Mouse (Mus musculus): Measurements from ENCODE around the gene Oprd1.

The Oprd1 gene

DNA sequence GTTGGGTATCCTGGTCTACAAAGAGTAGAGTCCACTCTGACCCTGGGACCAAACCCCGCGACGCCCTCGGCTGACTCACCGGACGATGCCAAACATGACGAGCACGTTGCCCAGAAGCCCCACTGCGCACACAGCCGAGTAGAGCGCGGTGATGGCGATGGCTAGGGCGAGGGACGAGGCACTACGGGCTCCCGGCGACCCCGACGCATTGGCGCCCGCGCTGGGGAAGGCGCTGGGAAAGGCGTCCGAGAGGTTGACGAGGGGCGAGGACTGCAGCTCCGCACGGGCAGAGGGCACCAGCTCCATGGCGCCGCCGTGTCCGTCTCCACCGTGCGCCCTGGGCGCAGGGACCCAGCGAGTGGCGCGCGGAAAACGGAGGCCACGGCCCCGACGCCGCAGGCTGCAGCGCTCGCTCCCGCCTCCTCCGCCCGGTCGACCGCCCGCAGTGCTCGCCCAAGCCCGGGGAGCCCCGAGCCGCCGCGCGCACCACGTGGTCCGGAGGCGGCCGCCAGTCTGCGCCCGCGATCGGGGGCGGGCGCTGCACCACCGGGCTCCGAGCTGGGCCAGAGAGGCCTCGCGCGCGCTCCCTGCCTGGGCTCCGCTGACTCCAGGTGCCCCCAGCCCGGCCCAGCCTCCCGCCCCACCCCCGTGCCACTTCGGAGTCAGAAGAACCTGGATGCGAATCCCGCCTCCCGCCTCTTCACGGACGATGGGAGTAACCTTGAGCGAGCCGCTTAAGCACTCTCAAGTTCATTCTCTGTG, at the start of gene Oprd1:
Oprd1 (minus strand) TSS at position 407 of the 762 bp plus-strand sequence.
- DNase-seq (ENCODE audit: low spot score in 2 of 2) = no peak

DNA sequence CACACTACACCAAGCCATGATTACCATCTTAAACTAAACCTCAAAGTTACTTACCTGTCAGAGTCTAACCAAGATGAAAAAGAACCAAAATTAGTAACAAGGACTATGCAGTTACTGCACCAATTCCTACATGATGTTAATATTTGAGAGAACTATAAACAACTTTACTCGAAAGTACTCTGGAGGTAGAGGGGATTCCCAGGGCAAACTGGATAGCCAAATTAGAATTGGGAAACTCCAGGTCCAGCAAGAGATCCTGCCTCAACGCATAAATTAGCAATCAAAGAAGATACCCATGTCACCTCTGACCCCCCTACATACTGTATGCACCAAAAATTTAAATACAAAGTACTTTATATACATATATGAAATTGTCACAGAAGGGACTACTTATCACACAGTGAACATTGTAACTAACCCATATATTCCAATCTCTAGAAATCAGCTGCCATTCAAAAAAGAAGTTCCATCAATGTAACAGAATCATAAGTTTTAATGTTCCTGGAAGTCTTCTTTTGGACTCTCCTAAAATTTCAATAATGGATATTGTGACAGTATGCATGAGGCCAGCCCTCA, 43.6 kb upstream of the Oprd1 start:
- DNase-seq (ENCODE audit: low spot score in 2 of 2) = no peak

DNA sequence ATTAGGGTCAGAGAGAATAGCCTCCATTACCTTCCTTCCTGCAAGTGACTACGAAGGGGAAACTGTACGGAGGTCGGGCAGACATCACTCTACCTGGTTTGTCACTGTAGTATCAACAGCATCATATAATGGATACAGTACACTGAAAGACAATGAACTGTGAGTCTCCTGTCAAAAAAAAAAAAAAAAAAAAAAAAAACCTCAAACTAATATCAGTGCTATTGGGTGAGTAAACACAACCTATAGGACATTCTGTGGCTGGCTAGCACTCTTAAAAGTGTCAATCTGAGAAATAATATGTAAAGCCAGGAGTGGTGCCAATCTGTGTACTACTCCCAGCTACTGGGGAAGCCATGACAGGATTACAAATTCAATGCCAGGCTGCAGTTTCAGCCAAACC, 38.9 kb upstream of the Oprd1 start:
- DNase-seq (ENCODE audit: low spot score in 2 of 2) = no peak

DNA sequence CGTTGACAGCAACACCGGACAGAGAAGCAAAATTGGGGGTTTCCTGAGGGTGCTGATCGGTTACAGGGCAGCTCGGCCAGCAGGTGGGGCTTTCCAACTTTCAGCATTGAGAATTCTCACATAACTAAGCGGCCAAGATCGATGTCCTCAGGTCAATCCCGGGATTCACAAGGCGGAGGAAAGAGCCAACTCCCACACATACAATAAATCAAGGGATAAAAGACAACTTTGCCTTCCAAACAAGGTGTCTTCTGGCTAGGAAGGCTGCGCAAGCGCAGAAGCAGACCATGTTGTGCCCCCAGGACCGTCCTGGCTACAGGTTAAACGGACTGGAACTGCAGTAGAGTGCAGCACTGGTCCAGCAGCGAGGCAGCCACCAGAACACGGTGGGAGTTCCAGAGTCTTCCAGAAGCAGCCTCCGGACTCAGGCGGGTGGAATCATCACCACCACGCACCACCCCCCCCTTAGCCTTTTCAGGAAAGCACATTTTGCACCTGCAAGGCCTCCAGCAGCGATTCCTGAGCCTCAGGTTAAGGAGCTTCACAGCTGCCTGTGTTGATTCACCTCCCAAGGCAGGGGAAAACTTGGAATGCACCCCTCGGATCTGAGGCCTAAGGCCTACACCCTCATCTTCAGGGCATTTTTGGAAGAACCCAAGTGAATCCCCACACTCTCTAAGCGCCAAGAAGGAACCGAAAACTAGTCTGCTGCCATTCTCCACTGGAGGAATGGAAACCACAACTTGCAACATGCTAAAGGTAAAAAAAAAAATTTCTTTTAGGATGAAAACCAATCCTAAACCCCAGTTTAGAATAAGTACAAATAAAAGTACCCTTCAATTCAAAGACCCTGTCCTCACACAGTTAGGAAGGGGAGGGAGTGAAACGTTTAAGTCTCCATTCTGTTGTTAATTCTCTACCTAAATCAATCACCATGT, 37.7 kb upstream of the Oprd1 start:
- no peak for DNase-seq (ENCODE audit: low spot score in 2 of 2)

DNA sequence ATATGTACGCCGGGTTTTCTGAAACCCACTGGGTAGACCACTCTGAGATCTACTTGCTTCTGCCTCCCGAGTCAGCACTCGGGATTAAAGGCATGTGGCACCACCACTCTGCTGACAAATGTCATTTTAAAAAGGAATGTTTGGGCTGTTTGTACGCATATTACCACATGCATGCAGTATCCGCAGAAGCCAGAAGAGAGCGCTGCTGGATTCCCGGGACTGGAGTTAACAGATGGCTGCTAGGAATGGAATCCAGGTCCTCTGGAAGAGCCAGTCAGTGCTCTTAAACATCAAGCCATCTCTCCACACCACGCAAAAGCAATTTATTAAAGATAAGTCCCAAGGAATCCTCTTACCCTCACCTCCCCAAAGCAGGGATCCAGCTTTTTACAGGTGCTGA, 36.4 kb upstream of the Oprd1 start:
- DNase-seq (ENCODE audit: low spot score in 2 of 2) = no peak

DNA sequence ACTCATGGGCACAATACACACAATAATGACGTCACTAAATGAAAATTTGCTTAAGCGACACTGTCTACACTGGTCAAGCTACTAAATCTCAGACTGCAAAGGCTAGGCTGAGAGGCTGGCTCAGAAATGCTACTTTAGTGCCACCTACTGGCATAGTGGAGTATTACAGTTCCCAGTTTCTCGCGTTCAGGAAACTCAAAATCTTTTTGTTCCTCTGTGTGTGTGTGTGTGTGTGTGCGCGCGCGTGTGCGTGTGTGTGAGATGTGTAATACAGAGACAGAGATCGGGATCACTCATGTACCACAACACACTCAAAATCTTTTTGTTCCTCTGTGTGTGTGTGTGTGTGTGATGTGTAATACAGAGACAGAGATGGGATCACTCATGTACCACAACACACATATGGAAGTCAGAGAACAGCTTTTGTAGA, 34.4 kb upstream of the Oprd1 start:
- peak in 1 of 2 experiments; percentile 64 for DNase-seq (ENCODE audit: low spot score in 2 of 2)

DNA sequence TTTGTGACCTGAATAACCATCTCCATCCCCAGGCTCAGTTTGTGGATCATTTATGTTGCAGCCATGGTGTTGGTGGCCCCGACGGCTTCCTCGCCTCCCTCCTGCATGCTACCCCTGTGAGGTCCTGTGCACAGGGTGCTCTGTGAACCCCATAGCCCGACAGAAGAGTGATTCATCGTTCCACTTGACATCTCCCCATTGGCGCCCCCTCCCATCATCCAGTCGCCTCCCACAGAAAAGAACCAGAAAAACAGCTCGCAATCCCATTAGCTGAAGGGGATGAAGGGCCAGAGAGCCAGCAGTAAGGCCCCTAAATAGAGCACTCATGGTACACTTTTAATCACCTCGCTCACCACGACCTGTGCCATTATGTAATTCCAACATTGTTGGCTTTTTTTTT, 32.2 kb upstream of the Oprd1 start:
- no peak for DNase-seq (ENCODE audit: low spot score in 2 of 2)

DNA sequence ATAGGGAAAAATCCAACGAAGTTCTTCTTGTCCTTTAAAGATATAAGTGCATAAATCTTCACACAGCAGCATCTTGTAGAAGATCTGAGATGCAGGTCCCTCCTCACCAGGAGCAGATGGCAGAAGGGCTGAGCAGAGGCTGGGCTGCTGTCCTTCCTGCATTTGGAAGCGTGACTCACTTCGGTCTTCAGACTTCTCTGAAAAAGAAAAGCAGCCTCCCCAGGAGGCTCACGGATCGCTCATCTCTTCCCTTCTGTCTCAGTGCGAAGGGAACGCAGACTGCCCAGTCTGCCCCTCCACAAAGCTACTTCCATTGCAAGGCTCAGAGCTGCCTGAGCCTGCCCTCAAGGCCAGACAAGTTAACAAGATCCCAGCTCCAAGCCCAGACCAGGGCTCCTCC, 26.6 kb upstream of the Oprd1 start:
- DNase-seq (ENCODE audit: low spot score in 2 of 2) = peak in 1 of 2 experiments; percentile 38

DNA sequence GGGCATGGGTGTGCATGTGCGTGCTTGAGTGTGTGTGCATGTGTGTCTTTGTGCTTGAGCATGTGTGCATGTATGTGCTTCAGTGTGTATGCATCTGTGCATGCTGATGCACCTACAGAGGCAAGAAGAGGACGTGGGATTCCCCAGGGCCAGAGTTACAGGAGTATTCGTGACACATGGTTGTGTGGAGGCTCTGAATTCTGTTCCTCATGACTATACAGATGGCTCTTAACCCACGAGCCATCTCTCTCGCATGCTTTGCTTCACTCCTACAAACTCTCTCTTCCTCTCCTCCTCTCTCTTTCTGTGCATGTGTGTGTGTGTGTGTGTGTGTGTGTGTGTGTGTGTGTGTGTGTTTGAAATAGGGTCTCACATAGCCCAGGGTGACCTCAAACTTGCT, 25.5 kb upstream of the Oprd1 start:
- no peak for DNase-seq (ENCODE audit: low spot score in 2 of 2)

DNA sequence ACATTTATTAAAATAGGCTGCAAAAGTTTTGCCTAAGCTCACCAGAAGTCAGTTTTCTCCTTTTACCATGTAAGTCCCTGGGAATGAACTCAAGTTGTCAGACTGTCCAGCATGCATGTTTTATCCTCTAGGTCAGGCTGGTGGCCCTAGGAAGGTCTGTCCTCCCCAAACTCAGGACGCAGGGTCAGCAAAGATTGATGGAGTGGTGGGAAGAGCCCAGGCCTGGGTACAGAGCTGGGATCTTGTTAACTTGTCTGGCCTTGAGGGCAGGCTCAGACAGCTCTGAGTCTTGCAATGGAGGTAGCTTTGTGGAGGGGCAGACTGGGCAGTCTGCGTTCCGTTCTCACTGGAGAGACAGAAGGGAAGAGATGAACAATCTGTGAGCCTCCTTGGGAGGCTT, 25.0 kb upstream of the Oprd1 start:
- no peak for DNase-seq (ENCODE audit: low spot score in 2 of 2)

DNA sequence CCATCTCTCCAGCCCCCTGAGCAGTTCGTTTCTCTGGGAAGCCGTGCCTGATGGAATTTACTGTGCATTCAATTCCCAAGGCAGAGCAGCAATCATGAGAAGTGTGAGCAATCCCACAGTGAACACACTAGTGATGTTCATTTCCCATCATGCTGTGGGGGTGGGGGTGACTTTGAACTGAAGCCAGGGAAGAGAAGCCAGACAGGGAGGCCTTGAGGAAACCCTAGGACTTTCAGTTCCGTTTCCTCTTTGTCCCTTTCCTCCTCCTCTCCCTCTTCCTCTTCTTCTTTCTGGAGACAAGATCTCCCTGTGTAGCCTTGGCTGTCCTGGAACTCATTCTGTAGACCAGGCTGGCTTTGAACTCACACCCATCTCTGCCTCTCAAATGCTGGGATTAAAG, 23.1 kb upstream of the Oprd1 start:
- no peak for DNase-seq (ENCODE audit: low spot score in 2 of 2)

DNA sequence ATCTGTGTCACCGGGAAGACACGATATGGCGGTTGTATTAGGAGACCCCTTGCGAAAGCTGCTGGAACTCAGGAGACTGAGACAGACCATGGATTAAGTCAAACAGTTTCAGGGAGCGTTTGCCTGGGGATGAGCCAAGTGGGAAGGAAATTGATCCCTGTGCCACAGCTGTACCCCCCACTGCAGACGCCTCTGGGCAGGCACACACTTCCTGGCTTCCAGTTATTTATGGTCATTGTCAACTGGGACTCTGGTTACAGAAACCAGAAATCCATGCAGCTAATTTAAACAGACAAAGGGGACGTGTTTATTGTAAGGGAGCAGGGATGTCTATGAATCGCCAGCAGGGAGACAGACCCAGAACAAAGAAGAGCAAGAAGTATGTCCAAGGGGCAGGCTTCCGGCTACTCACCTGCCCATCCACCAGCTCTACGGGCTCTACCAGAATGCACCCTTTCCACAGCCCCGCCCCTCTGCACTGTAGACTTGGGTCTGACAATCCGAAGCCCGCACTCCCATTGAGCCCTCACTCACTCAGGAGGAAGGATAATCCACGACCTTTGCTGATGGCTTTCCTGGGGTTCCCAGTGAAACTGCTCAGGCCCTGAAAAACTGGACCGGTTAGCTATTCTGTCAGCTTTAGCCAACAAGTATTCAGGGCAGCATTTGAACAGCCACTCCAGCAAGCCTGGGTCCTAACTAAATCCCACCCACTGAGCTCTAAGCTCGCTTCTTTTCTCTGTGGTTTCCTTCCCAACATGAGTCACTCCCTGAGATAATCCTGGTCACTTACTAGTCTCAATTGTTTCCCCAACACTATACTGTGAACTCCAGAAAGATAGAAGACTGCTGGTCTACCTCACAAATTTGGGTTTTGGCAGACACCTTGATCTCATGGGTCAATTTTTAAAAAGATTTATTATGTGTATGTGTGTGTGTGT, 22.3 kb upstream of the Oprd1 start:
- no peak for DNase-seq (ENCODE audit: low spot score in 2 of 2)

DNA sequence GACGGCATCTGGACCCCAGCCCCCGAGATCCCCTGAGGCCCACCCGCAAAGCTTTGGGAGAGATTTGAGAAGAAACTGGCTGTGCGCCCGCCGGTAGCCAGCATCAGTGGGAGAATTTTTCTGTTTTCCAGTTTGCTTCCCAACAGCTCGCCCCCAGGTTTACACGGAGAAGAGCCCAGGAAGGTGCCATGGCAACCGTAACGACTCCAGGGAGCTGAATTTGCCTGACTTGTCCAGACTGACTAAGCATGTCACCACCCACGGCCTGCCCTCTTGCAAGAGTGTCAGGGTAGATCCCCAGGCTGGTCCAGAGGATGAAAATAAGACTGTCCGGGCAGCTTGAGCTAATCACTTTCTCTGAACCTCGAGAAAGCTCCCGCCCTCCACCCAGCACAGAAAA, 21.4 kb upstream of the Oprd1 start:
- peak in 1 of 2 experiments; percentile 29 for DNase-seq (ENCODE audit: low spot score in 2 of 2)

DNA sequence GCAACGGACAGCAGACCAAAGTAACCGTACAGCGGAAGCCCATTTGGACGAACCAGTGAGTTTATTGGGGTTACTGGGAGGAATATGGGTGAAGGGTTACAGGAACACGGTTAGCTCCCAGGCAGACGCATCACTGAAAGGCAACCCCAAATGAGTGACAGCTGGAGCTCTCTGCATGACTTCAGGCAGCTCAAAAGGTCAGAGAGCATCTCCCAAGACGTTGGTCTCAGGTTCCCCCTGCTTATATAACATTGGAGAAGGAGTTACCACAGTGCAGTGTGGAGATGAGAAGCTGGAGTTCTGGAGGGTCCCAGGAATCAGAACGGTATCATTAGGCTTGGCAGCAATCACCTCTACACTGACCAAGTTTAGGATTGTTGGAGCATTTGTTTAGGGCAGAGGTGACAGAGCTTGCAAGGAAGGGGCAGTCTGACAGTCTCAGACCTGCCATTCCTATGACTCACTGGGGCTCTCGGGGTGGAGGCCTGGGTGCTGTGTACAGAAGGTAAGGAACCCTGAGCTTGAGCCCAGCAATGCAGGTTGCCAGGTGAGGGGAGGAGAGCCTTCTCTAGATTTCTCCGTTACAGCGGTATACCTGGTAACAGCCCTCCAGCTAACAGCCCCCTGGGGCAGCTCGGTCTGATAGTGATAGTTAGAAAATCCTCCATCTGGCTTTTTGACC, 12.8 kb upstream of the Oprd1 start:
- DNase-seq (ENCODE audit: low spot score in 2 of 2) = no peak

DNA sequence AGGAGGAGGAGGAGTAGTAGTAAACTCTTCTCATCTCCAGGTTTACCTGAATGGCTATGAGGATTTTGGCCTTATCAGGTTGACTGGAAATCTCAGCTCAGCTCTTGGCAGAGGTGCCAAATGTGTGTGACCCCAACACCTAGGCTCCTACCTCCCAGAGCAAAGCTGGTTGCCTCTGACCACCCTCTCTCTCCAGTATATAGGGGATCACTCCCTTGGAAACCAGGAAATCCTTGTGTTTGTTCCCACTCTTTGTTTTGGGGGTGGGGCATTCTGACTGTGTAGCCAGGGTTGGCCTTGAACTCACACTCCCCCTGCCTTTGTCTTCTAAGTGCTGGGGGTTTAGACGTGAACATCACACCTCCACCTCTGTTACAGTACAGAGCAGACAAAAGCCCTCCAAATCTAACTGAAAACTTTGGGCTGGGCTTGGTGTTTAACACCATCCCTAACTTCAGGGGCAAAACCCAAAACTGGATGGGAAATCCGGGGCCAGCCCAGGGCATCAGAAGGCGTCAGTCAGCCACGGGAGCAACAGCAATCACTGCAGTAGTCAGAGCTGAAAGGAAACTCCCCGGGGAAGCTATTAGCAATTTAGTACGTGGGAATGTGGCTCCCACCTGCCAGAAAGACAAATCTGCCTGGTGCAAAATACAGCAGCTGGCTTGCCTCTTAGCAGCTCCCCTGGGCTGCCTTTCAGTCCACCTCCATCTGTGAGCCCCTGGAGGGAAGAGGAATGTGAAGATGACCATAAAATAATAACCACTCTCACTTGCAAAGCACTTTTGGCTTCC, 10.8 kb upstream of the Oprd1 start:
- DNase-seq (ENCODE audit: low spot score in 2 of 2) = no peak

DNA sequence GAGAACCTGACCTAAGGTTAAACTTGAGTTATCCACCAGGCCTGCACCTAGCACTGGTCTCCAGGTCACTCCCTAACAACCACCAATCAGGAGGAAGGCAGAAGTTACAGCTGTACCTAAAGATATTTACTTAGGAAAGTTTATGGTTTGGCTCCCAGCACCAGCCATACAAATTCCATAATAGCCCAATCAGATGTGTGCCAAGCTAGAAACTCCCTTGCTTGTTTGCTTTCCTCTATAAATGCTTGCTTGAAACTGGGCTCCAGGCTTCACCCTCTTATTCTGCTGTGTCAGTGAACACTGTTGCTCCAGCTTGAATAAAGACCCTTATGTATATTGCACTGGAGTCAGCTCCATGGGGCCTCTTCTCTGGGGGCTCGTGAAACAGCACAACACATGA, 7.4 kb upstream of the Oprd1 start:
- DNase-seq (ENCODE audit: low spot score in 2 of 2) = no peak

DNA sequence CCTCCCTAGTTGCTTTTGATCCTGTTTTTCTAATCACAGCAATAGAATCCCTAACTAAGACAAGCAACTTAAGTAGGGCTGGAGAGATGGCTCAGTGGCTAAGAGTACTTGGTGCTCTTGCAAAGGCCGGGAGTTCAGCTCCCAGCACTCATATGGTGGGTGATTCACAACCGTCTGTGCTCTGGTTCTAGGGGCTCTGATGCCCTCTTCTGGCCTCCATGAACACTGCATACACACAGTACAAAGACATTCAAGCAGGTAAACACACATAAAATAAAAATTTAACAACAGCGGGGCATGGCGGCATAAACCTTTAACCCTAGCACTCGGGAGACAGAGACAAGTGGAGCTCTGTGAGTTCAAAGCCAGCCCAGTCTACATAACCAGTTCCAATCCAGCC, 1.9 kb upstream of the Oprd1 start:
- no peak for DNase-seq (ENCODE audit: low spot score in 2 of 2)

DNA sequence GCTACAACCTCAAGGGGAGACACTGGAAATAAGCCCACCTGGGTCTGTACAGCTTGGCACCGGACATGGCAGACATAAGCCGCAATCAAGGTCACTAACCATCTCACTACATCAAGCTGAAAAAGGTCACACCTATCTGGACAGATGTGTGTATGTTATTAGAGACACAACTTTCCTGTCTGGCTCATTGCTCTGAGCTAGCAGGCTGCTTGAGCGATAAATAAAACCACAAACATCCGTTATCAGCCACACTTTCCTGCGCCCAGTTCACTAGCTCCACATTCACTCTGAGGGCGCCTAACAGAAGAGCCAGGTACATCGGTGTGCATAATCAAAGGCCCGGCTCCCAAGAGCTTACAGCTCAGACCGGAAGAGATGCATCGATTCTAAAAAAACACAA, 806 bp upstream of the Oprd1 start:
- no peak for DNase-seq (ENCODE audit: low spot score in 2 of 2)

DNA sequence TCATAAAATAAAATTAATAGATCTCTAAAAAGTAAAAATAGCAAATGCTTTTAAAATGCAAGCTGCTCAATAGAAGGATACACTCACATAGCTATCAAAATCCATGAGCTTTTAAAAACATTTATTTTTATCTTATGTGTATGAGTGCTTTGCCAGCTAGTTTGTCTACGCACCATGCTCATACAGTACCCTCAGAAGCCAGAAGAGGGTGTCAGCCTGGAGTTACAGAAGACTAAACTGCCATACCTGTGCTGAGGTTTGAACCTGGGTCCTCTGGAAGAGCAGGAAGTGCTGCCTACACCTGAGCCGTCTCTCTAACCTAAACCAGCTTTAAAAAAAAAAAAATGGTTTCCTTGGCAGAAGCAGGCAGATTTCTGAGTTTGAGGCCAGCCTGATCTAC, 5.6 kb downstream of the Oprd1 start:
- DNase-seq (ENCODE audit: low spot score in 2 of 2) = no peak

DNA sequence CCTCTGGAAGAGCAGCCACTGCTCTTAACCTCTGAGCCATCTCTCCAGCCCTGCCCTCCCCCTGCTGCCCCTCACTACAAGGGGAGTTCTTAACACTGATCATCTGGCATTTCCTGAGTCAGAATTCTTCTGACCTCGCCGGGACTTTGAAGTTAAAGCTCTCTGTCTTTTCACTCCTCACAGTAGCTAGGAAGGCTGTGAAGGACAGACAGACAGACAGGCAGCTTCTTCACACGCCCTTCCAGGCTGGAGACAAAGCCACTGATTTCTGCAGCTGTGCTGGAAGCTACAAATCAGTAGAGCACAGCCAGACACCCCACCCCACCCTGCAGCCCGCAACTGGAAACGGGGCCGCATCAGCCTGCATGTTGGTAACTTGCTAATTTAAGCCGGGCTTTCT, 7.3 kb downstream of the Oprd1 start:
- DNase-seq (ENCODE audit: low spot score in 2 of 2) = no peak
